Mouse (Mus musculus) embryonic facial prominence, embryonic 14.5 days (tissue): ENCODE results near the gene Cadps2. TPM values are rescaled to one million over a fixed set of nuclear protein-coding genes. Genes with fewer than 3 reads are reported as not detected.

ENCODE experiments used
- ATAC-seq: fragments of 200-750 bp; cut with Nextera tagmentation; 2 replicates; pipeline ENCODE4 v1.8.0; 2017; ENCODE audit warnings: low read depth, moderate number of reproducible peaks, moderate TSS enrichment
- DNase-seq: peaks from one replicate; pipeline ENCODE4 v3.0.0-alpha.2; 2015; ENCODE audit warnings: low spot score
- H3K27ac ChIP-seq: fragments of 300-500 bp; sonication (generic); replicated peaks from 2 replicates; pipeline ENCODE4 v1.5.1; 2014; ENCODE audit warnings: low read depth, mild to moderate bottlenecking, low read length, moderate library complexity
- H3K27me3 ChIP-seq: fragments of 300-500 bp; sonication (generic); replicated peaks from 2 replicates; pipeline ENCODE4 v1.6.1; 2014; ENCODE audit warnings: low read length; ENCODE audit not compliant: control insufficient read depth, insufficient read depth
- H3K36me3 ChIP-seq: fragments of 300-500 bp; sonication (generic); 2 replicates; pipeline ENCODE4 v1.6.1; 2014; ENCODE audit warnings: low read length, mixed read lengths; ENCODE audit not compliant: control insufficient read depth, insufficient read depth
- H3K4me1 ChIP-seq: fragments of 300-500 bp; sonication (generic); 2 replicates; pipeline ENCODE4 v1.6.1; 2014; ENCODE audit warnings: antibody characterized with exemption, low read length; ENCODE audit not compliant: control insufficient read depth, insufficient read depth
- H3K4me2 ChIP-seq: fragments of 300-500 bp; sonication (generic); 2 replicates; pipeline ENCODE4 v1.6.1; 2014; ENCODE audit warnings: low read depth, mild to moderate bottlenecking, low read length, moderate library complexity, mixed read lengths
- H3K4me3 ChIP-seq: fragments of 300-500 bp; sonication (generic); 2 replicates; pipeline ENCODE4 v1.5.1; 2014; ENCODE audit warnings: low read depth, mild to moderate bottlenecking, low read length
- H3K9ac ChIP-seq: fragments of 300-500 bp; sonication (generic); 2 replicates; pipeline ENCODE4 v1.6.1; 2014; ENCODE audit warnings: low read depth, mild to moderate bottlenecking, low read length, moderate library complexity, mixed read lengths
- H3K9me3 ChIP-seq: fragments of 300-500 bp; sonication (generic); 2 replicates; pipeline ENCODE4 v1.6.1; 2016; ENCODE audit warnings: low read length; ENCODE audit not compliant: control insufficient read depth
- WGBS: fragments of 180-500 bp; shearing (Covaris S2); extraction: QIAGEN DNeasy Blood & Tissue Kit; methylation state at CpG from one replicate; pipeline ENCODE4 v1.1.7; 2014; 5-methylcytosine and 5-hydroxymethylcytosine counted together
- polyA plus RNA-seq: library from polyadenylated mRNA; unstranded; fragments of >200 nt; fragmentation: Nextera tagmentation; extraction: Ambion mirVana; gene quantifications from 2 replicates; pipeline ENCODE4 v1.2.1, GENCODE M21; 2014

The Cadps2 gene
- polyA plus RNA-seq, 1 experiment from 2014 or later: 7.2 TPM

GRCm38 (mm10) chr6:23410256-23411049 is 428.8 kb downstream of the Cadps2 start:
- Histone ChIP-seq H3K27me3 (no peaks in the 10 kb centered on the region), H3K9me3 (no peaks in the 10 kb centered on the region), H3K36me3 (no peaks in the 10 kb centered on the region), H3K9ac (no peak overlapping the region), H3K4me2 (0 out of 2 replicates have a peak overlapping the region, but pooled peaks have one; percentile 20), H3K4me3 (no peak overlapping the region), H3K27ac (no peak overlapping the region), H3K4me1 (no peaks in the 10 kb centered on the region)
- WGBS: 9% methylated on average over 12 of the region's 12 CpGs
- ATAC-seq (peak; percentile 44; the same call in 1 of the 2 replicates), DNase-seq (peak; percentile 9)

DNA sequence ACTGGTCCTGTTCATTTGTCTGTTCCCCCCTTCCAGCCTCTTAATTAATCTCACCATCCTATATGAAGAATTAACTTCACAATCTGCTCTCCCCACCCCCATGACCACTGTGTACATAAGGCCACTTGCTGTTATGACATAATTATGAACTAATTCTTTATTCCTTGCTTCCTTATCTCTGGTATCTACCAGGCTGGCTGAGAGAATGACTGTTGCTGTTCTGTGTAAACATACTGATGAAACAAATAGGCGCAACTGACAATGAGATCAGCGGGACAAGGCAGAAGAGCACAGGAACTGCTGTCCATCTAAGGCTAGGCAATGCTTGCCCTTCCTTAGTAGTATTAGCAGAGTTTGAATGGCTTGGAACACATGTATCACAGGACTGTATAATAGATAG is 445.1 kb downstream of the Cadps2 start:
- no peaks in the 10 kb centered on the region for H3K9me3 ChIP-seq
- H3K4me2 ChIP-seq: no peak overlapping the region
- no peaks in the 10 kb centered on the region for H3K4me1 ChIP-seq
- DNase-seq: no peak
- H3K36me3 ChIP-seq: no peaks in the 10 kb centered on the region
- H3K27ac ChIP-seq: no peak overlapping the region
- 83% methylated on average over 2 of the region's 2 CpGs for WGBS
- no peaks in the 10 kb centered on the region for H3K27me3 ChIP-seq
- H3K4me3 ChIP-seq: no peak overlapping the region
- no peak for ATAC-seq
- H3K9ac ChIP-seq: no peak overlapping the region

- Histone ChIP-seq H3K4me1 (no peaks in the 10 kb centered on the region), H3K27me3 (no peaks in the 10 kb centered on the region), H3K9ac (no peak overlapping the region), H3K36me3 (no peaks in the 10 kb centered on the region), H3K27ac (no peak overlapping the region), H3K4me2 (no peak overlapping the region), H3K4me3 (no peak overlapping the region), H3K9me3 (no peaks in the 10 kb centered on the region)
- no peak for ATAC-seq
- no peak for DNase-seq
- 83% methylated on average over 4 of the region's 4 CpGs for WGBS
These were observed 446.5 kb downstream of the Cadps2 start for GRCm38 (mm10) chr6:23392711-23393110.

GRCm38 (mm10) chr6:23386711-23387110 is 452.5 kb downstream of the Cadps2 start:
- WGBS: 36% methylated on average over 5 of the region's 5 CpGs
- H3K4me2 ChIP-seq: no peak overlapping the region
- H3K27me3 ChIP-seq: no peaks in the 10 kb centered on the region
- H3K9me3 ChIP-seq: no peaks in the 10 kb centered on the region
- ATAC-seq (no peak), DNase-seq (no peak)
- H3K4me1 ChIP-seq: no peaks in the 10 kb centered on the region
- H3K4me3 ChIP-seq: no peak overlapping the region
- H3K27ac ChIP-seq: no peak overlapping the region
- no peak overlapping the region for H3K9ac ChIP-seq
- H3K36me3 ChIP-seq: no peaks in the 10 kb centered on the region

GRCm38 (mm10) chr6:23383004-23383347 is 456.2 kb downstream of the Cadps2 start:
- Histone ChIP-seq H3K9ac (no peak overlapping the region), H3K9me3 (no peaks in the 10 kb centered on the region), H3K27me3 (no peaks in the 10 kb centered on the region), H3K4me1 (no peaks in the 10 kb centered on the region), H3K36me3 (no peaks in the 10 kb centered on the region), H3K4me3 (no peak overlapping the region), H3K27ac (no peak overlapping the region), H3K4me2 (peak overlapping the region; percentile 29; the same call in 1 of the 2 replicates)
- ATAC-seq: peak; percentile 90
- DNase-seq: peak; percentile 49
- 25% methylated on average over 1 of the region's 1 CpGs for WGBS

DNA sequence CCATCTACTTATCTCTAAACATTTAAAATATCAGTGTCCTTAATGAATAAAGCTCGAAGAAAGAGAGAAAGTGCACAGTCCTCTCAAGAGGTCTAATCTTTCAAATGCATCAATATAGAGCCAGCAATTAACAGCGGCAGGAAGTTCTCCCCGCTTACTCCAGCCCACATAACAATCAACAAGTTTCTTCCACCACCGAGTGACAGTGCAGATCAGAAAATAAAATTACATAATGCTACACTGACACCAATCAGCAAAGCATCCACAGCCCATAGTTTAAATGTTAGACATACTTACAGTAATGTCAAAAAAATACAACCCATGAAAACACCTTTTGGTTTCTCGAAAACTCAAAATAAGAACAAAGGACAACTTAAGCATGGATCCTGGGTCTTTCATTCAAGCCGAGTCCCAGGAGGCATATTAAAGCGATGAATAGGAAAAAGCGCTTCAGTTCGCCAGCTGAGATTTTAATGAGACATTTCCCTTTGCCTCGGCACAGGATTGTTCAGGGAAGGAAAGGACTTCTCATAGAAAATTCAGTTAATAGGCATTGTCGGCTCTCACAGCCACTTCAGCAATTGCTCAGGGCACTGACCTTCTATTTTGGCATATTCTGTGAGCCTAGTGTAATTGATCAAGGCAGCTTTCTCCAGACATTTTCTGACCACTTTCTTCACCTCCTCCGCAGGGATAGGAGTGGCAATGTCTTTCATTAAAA is 456.8 kb downstream of the Cadps2 start:
- H3K4me2 ChIP-seq: peak overlapping the region; percentile 29
- no peak overlapping the region for H3K4me3 ChIP-seq
- H3K27me3 ChIP-seq: no peaks in the 10 kb centered on the region
- H3K4me1 ChIP-seq: no peaks in the 10 kb centered on the region
- DNase-seq (peak; percentile 75), ATAC-seq (peak; percentile 81)
- no peaks in the 10 kb centered on the region for H3K36me3 ChIP-seq
- H3K9ac ChIP-seq: no peak overlapping the region
- no peaks in the 10 kb centered on the region for H3K9me3 ChIP-seq
- 15% methylated on average over 12 of the region's 12 CpGs for WGBS
- no peak overlapping the region for H3K27ac ChIP-seq

DNA sequence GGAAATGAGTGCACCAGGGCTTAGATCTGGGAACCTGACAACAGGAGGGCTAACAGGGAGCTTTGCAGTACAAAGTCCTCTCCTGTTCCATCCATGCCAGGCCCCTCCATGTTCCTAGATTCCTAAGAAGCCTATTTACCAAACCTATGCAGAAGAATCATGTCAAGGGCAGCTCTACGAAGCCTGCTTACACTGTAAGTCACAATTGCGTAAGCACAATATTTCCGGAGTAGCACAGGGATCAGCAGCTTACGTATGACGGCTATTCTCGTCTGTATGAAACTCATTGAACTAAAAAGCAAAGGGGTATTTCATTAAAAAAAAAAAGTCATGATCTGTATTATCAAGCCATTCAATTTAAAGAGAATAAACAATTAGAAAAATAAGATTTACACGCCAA is 462.9 kb downstream of the Cadps2 start:
- WGBS: 90% methylated on average over 7 of the region's 7 CpGs
- Histone ChIP-seq H3K9me3 (no peaks in the 10 kb centered on the region), H3K27me3 (no peaks in the 10 kb centered on the region), H3K27ac (no peak overlapping the region), H3K36me3 (no peaks in the 10 kb centered on the region), H3K4me3 (no peak overlapping the region), H3K4me2 (no peak overlapping the region), H3K9ac (no peak overlapping the region), H3K4me1 (no peaks in the 10 kb centered on the region)
- no peak for ATAC-seq
- no peak for DNase-seq

DNA sequence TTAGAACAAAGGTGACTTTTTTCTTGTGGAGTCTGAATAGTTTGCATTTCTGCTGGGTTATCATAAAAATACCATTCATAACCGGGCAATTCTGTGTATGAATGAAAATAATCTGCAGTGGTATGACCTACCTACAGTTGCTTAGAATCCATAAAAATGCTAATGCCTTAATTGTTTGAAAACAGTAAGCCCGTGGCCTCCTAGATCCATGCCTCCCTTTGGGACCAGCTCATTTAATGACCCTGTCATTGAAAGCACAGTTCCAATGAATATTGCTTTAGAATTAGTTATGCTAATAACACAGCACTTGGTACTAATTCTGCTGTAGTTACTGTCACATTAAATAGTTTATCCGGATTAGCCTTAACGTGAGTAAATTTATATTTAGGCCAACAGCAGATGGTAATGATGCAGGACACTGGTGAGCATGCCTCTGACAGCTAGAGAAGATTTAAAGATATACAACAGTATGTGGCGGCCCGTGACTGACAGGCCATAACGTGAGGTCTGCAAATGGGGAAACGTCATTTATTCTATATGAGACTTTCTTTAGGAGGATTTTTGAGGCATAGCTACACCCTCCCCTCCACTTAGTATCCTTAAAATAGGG is 477.3 kb downstream of the Cadps2 start:
- H3K9ac ChIP-seq: no peak overlapping the region
- H3K4me3 ChIP-seq: no peak overlapping the region
- H3K27me3 ChIP-seq: no peaks in the 10 kb centered on the region
- no peaks in the 10 kb centered on the region for H3K4me1 ChIP-seq
- no peak overlapping the region for H3K4me2 ChIP-seq
- H3K27ac ChIP-seq: no peak overlapping the region
- WGBS: 69% methylated on average over 8 of the region's 8 CpGs
- H3K9me3 ChIP-seq: no peaks in the 10 kb centered on the region
- no peak for DNase-seq
- ATAC-seq: no peak
- no peaks in the 10 kb centered on the region for H3K36me3 ChIP-seq
